Mouse (Mus musculus) T-cell, adult 2 months (primary cell): ENCODE measurements around the gene Grin2d.
A peak's percentile ranks its signal among the peaks of the same experiment; 100 is the strongest.
"Not testable (repeated sequence)": the region's sequence is repeated elsewhere in the genome, so short reads cannot be mapped to it uniquely, and the experiment has no call there.

Source experiments
- DNase-seq: peaks from one replicate; pipeline ENCODE4 v3.0.0; 2022; ENCODE audit warnings: low spot score

Gene Grin2d

GRCm38 (mm10) chr7:45878278-45878677 lies at the start of gene Grin2d:
TSS of gene Grin2d (minus strand) at chr7:45878378.
- DNase-seq = not testable (repeated sequence)

DNA sequence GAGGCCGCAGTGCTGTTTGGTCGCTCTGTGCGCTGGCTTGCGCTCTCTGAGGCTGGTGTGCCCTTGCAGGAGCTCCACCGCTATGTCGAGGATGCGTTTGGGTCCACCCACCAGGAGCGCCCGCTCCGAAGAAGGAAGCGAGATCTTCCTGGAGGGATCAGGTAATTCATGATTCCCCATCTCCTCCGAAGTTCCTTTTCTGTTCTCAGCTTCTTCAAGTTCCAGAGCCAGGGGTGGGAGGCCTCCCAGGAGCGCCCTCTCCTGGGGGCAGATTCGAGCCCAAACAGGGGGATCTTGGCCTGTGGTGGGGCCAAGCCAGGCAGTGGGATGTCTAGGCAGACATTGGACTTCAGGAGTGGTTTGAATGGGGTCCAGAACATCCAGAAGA lies 46.2 kb upstream of the Grin2d start:
- peak; percentile 26 for DNase-seq

DNA sequence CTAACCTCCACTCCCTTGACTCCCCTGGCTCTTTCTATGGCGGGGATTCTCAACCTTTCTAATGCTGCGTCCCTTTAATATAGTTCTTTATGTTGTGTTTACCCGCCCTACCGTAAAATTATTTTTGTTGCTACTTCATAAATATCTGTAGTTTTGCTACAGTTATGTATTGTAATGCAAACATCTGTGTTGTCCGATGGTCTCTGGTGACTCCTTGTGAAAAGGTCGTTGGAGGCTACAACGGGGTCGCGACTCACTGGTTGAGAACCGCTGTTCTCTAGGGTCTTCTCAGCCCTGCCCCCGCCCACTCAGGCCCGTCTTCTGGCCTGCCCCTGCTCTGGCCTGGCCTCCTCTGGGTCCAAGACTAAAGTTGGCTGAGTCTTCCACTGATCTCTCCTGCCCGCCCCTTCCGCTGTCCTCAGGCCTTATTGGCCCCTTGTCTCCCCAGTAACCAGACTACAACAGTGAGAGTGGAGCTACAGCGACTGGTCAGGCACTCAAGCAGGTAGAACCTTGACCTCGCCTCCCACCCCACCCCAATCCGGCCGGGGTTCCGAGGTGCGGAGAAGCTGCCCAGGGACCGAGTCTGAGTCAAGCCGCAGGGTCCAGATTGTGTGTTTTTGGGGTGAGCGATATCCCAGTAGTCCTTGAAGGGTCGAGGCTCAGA lies 45.7 kb upstream of the Grin2d start, which contains the start of gene Ccdc114:
Ccdc114 (plus strand) TSS at position 311 of the 667 bp plus-strand sequence.
- peak; percentile 25 for DNase-seq

DNA sequence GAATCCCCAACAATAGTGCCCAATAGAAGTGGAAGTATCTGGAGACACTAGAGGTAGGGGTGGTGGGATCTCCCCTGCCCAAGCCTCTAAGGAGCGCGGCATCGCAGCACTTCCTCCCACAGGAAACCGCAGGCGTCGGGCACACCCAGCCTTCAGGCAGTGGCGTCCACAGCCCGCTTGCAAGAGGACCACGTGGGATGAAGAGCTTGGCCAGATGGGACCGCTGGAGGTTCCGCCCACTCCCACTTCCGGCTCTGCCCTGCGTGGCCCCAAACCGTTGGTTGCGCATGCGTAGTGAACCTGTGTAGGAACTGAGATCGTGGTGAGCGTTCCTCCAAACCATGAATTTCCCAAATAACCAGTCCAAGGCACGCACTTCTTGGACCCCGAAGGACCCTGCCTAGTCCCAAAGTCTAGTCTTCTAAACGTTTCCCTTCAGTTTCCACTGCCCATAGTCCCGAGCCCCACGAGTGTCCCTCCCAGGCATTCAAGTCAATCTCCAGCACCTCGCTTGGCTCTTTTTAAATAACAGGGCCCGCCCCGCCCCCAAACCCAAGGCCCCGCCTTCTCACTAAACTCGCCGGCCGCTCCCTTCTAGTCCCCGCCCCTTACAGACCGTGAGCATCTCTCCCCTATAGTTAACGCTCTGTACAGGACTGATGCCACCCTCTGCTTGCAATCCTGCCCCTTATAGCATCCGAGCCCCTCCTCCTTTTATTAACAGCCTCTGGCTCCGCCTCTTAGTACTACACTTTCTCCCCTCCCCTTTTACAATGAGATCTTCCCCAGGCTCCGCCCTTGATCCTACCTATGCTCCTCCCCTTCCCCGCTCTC lies 45.0 kb upstream of the Grin2d start:
- DNase-seq = peak; percentile 98

- DNase-seq = no peak
Observed at GRCm38 (mm10) chr7:45921950-45922600, 43.9 kb upstream of the Grin2d start.

- peak; percentile 69 for DNase-seq
Observed at GRCm38 (mm10) chr7:45921242-45921621, 43.1 kb upstream of the Grin2d start, which contains the start of gene Emp3. TSS of gene Emp3 (minus strand) at chr7:45921404.

DNA sequence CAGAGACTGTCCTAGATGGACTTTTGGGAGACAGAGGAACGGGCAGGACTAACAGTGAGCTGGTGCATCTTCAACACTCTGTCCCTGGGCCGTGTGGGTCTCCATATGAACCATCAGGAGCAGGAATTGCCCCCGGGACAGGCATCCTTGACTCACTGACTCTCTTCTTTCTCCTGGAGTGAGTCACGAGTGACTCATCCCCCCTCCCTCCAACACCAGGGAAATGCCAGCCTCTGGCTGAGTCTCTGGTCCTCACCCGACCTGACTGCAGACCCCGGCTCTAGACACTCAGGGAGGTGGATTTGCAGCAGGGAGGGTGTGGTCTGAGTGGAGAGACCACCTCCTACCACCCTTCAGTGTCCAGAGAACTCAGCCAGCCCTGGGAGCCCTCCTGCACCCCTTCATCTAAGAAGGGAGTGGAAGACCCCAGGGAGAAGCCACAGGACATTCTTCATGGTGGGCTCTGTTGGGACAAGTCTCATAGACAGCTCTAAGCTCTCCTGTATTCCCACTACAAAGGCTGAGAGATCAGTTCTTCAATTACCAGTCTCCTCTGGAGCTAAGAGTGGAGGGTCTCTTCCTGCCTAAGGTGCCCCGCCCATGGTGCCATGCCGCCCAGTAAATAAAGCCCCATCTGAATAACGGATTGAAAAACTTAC lies 42.5 kb upstream of the Grin2d start:
- no peak for DNase-seq

GRCm38 (mm10) chr7:45919761-45920160 lies 41.6 kb upstream of the Grin2d start:
- DNase-seq = no peak

DNA sequence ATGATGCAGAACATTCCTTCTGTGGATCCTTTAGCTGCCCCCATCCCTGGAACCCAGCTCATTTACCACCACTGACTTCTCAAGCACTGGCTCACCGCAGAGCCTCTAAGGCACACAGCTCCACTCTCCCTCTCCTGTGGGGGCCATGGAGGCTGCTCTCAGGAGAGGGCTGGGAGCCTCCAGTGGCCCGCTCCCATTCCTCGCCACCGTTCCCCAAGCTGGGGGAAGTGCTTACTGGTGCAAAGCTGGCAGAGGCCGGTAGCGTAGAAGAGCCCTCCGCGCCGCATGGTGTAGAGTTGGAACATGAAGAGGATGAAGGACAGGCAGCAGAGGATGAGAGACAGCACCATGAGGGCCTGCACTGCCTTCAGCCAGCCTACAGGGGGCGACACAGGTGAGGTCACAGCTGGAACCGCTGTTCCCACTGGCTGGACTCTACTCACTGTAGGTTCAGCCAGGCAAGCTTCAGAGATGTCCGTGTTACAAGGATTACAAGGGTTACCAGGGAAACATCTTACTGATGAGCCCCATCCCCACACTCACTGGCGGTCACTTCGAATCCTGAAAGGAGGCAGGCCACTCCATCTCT lies 41.0 kb upstream of the Grin2d start:
- peak; percentile 36 for DNase-seq

DNA sequence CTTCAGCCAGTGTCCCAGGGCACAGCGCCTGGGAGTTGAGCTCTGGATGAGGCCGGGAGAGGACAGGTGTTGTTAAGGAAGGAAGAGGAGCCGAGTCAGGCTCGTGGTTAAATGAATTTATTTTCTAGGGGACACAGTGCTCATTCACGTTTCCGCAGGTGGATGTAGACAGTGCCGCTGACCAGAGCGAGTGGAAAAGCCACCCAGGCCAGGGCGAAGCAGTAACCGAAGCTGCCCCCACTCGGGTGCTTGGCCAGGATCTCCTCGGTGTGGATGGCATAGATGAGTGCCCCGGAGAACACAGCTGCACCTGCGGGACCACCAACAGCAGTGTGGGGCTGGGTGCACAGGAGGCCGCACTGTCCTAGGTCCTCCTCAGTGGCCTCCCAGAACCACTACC lies 39.7 kb upstream of the Grin2d start:
- no peak for DNase-seq

GRCm38 (mm10) chr7:45917004-45917704 lies 39.0 kb upstream of the Grin2d start:
- no peak for DNase-seq

- peak; percentile 82 for DNase-seq
Observed at GRCm38 (mm10) chr7:45916056-45917003, 38.2 kb upstream of the Grin2d start.

DNA sequence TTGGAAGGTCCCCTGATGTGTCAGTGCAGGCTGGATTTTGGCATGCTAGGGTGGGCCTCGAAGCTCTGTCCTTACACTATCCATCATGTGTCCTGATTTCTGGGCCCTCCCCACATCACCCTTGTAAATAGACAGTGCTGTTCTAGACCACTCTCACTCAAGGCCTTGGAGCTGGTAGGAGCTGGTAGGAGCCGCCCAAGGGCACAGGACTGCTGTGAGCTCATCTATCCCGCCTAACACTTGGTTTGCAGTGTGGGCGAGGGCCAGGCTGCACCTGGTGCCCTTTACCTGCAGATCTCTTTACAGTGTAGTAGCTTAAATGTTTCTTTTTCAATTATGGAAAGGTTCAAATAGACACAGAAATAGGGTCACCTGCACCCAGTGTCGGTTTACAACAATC lies 36.8 kb upstream of the Grin2d start:
- DNase-seq = no peak

- DNase-seq = no peak
Observed at GRCm38 (mm10) chr7:45914067-45914466, 35.9 kb upstream of the Grin2d start.

DNA sequence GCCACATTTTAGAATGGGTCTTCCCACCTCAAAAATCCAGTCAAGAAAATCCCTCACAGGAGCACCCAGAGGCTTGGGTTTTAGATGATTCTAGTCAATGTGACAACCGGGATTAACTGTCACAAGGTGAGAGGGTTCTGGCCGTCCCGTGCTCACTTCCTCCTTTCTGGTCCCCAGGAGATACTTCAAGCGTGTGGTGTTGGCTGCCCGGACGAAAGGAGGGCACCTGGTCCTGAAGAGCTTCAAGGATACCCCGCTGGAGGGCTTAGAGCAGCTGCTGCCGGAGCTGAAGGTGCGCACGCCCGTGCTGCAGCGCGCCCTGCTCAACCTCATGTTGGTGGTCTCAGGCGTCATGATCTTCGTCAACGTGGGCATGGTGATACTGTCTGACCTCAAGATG lies 31.0 kb upstream of the Grin2d start:
- DNase-seq = no peak

DNA sequence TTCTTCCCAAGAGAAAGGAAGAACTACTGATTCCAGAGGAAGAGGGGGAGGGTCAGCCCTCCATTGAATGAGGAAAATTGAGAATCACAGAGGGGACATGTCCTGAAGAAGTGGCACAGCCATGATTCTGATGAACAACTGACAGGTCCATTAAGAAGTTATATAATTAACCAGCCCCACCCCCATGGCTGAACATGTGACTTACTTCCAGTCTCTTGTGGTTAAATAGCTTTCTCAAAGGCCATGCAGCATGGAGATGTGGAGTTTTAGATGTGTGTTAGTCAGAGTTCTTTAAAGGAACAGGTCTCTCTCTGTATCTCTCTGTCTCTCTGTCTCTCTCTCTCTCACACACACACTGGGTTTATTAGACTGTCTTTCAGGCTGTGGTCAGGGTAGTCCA lies 30.2 kb upstream of the Grin2d start:
- DNase-seq = no peak

DNA sequence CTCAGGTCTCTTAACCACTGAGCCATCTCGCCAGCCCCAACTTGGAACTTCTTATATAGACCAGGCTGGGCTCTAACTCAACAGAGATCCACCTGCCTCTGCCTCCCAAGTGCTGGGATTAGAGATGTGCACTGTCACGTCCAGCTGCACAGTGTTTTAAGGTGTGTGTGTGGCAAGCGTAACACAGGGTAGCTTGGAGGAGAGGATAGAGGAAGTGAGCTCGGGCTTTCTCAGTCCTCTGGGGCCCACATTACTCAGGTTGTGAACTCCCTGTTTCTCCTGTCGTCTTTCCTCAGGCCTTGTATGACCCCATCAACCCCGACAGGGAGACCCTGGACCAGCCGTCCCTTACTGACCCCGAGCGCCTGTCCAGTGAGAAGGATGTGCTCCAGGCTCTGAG lies 28.4 kb upstream of the Grin2d start:
- DNase-seq = no peak

DNA sequence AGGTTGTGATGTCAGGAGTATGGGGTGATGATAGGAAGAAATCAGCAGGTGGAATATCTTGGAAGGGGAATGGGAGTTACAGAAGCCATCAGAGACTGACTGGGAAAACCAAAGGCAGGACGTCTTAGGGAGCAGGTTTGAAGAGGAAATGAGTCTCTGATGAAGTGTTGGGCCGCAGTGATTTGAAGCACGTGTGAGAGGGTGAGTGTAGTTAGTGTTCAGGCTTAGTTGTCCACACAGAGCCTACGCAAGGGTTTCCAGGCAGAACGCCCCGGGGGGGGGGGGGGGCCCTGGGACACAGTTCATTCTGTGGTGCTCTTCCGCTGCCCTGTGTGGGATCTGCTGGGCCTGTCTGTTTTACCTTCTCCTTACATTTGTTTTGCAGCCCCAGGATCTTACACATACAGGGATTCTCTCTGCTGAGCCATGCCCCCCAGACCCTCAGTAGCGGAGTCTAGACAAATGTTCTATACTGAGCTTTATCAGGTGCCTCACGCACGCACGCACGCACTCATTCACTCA lies 24.4 kb upstream of the Grin2d start:
- DNase-seq = no peak

DNA sequence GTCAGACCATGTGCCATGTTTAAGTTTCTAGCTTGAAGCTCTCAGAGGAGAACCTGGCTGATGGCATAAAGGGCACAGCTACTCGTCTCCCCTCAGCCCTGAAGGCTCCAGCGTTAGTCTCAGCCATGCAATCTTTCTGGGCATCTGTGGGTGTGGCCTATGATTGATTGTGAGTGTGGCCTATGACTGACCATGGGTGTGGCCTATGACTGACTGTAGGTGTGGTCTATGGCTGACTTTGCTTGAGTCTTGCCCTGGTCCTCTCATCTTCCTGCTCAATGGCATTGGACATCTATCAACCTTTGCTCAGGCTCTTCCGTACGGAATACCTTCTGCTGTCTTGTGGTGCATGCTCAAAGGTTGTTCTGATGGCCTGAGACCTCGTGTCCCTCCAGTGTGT lies 23.4 kb upstream of the Grin2d start:
- DNase-seq = no peak

DNA sequence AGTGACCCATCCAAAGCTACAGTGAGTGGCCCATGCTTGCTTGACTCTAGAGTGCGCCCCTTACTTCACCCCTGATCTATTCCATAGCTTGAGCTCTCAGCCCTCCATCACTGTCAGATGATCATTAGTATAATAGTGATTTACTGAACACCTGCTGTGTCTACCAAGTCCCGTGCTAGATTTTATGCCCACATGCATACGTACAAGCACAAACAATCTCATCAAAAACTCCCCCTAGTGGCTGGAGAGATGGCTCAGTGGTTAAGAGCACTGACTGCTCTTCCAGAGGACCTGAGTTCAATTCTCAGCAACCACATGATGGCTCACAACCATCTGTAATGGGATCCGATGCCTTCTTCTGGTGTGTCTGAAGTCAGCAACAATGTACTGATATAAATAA lies 19.9 kb upstream of the Grin2d start:
- peak; percentile 70 for DNase-seq
